Mouse (Mus musculus) MEL (cell line): Measurements from ENCODE around the gene Taf1. TPM values are rescaled to one million over a fixed set of nuclear protein-coding genes. Genes with fewer than 3 reads are reported as not detected.

Experiments
- DNase-seq: peaks from one replicate; pipeline ENCODE4 v3.0.0; 2011; ENCODE audit warnings: low read depth, low spot score
- H3K27ac ChIP-seq: 2 replicates; pipeline ENCODE4 v1.5.1; 2012; ENCODE audit warnings: low read depth, mild to moderate bottlenecking, control low read depth, low read length, moderate library complexity; ENCODE audit not compliant: control insufficient read depth
- H3K27me3 ChIP-seq, 2 experiments: fragments of 150-350 bp in 1 of 2; sonication (generic) in 1 of 2; 2 replicates each; pipeline ENCODE4 v1.6.1; 2012; ENCODE audit warnings: low read length in 2 of 2, mild to moderate bottlenecking in 2 of 2, improper control_type of control experiment in 1 of 2, moderate library complexity in 1 of 2; ENCODE audit not compliant: insufficient read depth in 2 of 2, control insufficient read depth in 1 of 2
- H3K36me3 ChIP-seq, 2 experiments: 2 replicates each; pipeline ENCODE4 v1.6.1; 2012 to 2014; ENCODE audit warnings: low read length in 2 of 2, improper control_type of control experiment in 1 of 2, inconsistent platforms in 1 of 2, mild to moderate bottlenecking in 1 of 2; ENCODE audit not compliant: insufficient read depth in 2 of 2, control insufficient read depth in 1 of 2
- H3K4me1 ChIP-seq, 2 experiments: fragments of 150-350 bp in 1 of 2; sonication (generic) in 1 of 2; 2 replicates each; pipeline ENCODE4 v1.6.1; 2012; ENCODE audit warnings: low read length in 2 of 2, improper control_type of control experiment in 1 of 2, mild to moderate bottlenecking in 1 of 2; ENCODE audit not compliant: insufficient read depth in 2 of 2, control insufficient read depth in 1 of 2
- H3K4me3 ChIP-seq, 2 experiments: fragments of 150-350 bp in 1 of 2; sonication (generic) in 1 of 2; 2 replicates each; pipeline ENCODE4 v1.5.1; 2012; ENCODE audit warnings: low read depth in 2 of 2, low read length in 2 of 2, mild to moderate bottlenecking in 2 of 2, moderate library complexity in 2 of 2, control low read depth in 1 of 2, improper control_type of control experiment in 1 of 2; ENCODE audit not compliant: control insufficient read depth in 1 of 2, insufficient read depth in 1 of 2
- H3K79me2 ChIP-seq: 2 replicates; pipeline ENCODE4 v1.6.1; 2012; ENCODE audit warnings: mild to moderate bottlenecking, low read length, moderate library complexity; ENCODE audit not compliant: control insufficient read depth, poor library complexity, insufficient read depth
- H3K9ac ChIP-seq: 2 replicates; pipeline ENCODE4 v1.6.1; 2012; ENCODE audit warnings: low read depth, mild to moderate bottlenecking, control low read depth, low read length, moderate library complexity; ENCODE audit not compliant: control insufficient read depth, poor library complexity, severe bottlenecking
- H3K9me3 ChIP-seq: fragments of 150-350 bp; sonication (generic); replicated peaks from 2 replicates; pipeline ENCODE4 v1.6.1; 2012; ENCODE audit warnings: mild to moderate bottlenecking, low read length, improper control_type of control experiment, moderate library complexity; ENCODE audit not compliant: insufficient read depth
- CTCF ChIP-seq, 3 experiments: IDR thresholded peaks in 2 of 3; conservative IDR thresholded peaks in 1 of 3; 2 replicates each; pipeline ENCODE4 v1.5.1; 2011 to 2012; ENCODE audit warnings: low read length in 3 of 3, low read depth in 2 of 3, mild to moderate bottlenecking in 2 of 3, improper control_type of control experiment in 1 of 3, inconsistent platforms in 1 of 3, mixed read lengths in 1 of 3, moderate library complexity in 1 of 3; ENCODE audit not compliant: control insufficient read depth in 1 of 3, insufficient read depth in 1 of 3, poor library complexity in 1 of 3, severe bottlenecking in 1 of 3
- ELF1 ChIP-seq: IDR thresholded peaks from 2 replicates; pipeline ENCODE4 v1.6.1; 2014; ENCODE audit warnings: low read depth, mild to moderate bottlenecking, inconsistent platforms, low read length, improper control_type of control experiment, moderate library complexity
- EP300 ChIP-seq, 2 experiments: IDR thresholded peaks; 2 replicates each; pipeline ENCODE4 v1.6.1; 2011; ENCODE audit warnings: improper control_type of control experiment in 2 of 2, low read length in 2 of 2, low read depth in 1 of 2, mild to moderate bottlenecking in 1 of 2
- ETS1 ChIP-seq: IDR thresholded peaks from 2 replicates; pipeline ENCODE4 v1.6.1; 2012; ENCODE audit warnings: low read depth, mild to moderate bottlenecking, inconsistent platforms, low read length, improper control_type of control experiment, moderate library complexity
- GATA1 ChIP-seq: IDR thresholded peaks from 2 replicates; pipeline ENCODE4 v1.6.1; 2011; ENCODE audit warnings: low read depth, low read length, improper control_type of control experiment
- HCFC1 ChIP-seq: IDR thresholded peaks from 2 replicates; pipeline ENCODE4 v1.6.1; 2012; ENCODE audit warnings: low read depth, mild to moderate bottlenecking, inconsistent platforms, low read length, improper control_type of control experiment, moderate library complexity
- KAT2A ChIP-seq: conservative IDR thresholded peaks from 2 replicates; pipeline ENCODE4 v1.6.1; 2012; ENCODE audit warnings: low read depth, low read length, improper control_type of control experiment, inconsistent platforms
- MAZ ChIP-seq: IDR thresholded peaks from 2 replicates; pipeline ENCODE4 v1.6.1; 2012; ENCODE audit warnings: low read depth, mild to moderate bottlenecking, inconsistent platforms, low read length, improper control_type of control experiment
- MXI1 ChIP-seq: IDR thresholded peaks from 2 replicates; pipeline ENCODE4 v1.6.1; 2011; ENCODE audit warnings: mild to moderate bottlenecking, low read depth, low read length, improper control_type of control experiment
- MYB ChIP-seq: IDR thresholded peaks from 2 replicates; pipeline ENCODE4 v1.6.1; 2011; ENCODE audit warnings: mild to moderate bottlenecking, low read depth, low read length, improper control_type of control experiment
- MYC ChIP-seq: IDR thresholded peaks from 2 replicates; pipeline ENCODE4 v1.6.1; 2011; ENCODE audit warnings: low read depth, mild to moderate bottlenecking, low read length, improper control_type of control experiment, moderate library complexity
- NELFE ChIP-seq: IDR thresholded peaks from 2 replicates; pipeline ENCODE4 v1.6.1; 2011; ENCODE audit warnings: low read depth, low read length, improper control_type of control experiment
- POLR2A ChIP-seq, 2 experiments: IDR thresholded peaks; 2 replicates each; pipeline ENCODE4 v1.6.1; 2011 to 2012; ENCODE audit warnings: low read length in 2 of 2, mild to moderate bottlenecking in 2 of 2, control low read depth in 1 of 2, improper control_type of control experiment in 1 of 2, low read depth in 1 of 2, moderate library complexity in 1 of 2; ENCODE audit not compliant: control insufficient read depth in 1 of 2, insufficient read depth in 1 of 2, poor library complexity in 1 of 2
- RAD21 ChIP-seq: IDR thresholded peaks from 2 replicates; pipeline ENCODE4 v1.6.1; 2011; ENCODE audit warnings: mild to moderate bottlenecking, low read depth, low read length, improper control_type of control experiment
- SIN3A ChIP-seq: IDR thresholded peaks from 2 replicates; pipeline ENCODE4 v1.6.1; 2012; ENCODE audit warnings: low read length, improper control_type of control experiment, inconsistent platforms
- TAL1 ChIP-seq: IDR thresholded peaks from 2 replicates; pipeline ENCODE4 v1.6.1; 2012; ENCODE audit warnings: mild to moderate bottlenecking, inconsistent platforms, low read length, moderate library complexity, mixed read lengths
- TCF12 ChIP-seq: IDR thresholded peaks from 2 replicates; pipeline ENCODE4 v1.6.1; 2014; ENCODE audit warnings: low read depth, mild to moderate bottlenecking, inconsistent platforms, low read length, improper control_type of control experiment, moderate library complexity
- UBTF ChIP-seq: IDR thresholded peaks from 2 replicates; pipeline ENCODE4 v1.6.1; 2012; ENCODE audit warnings: low read depth, mild to moderate bottlenecking, inconsistent platforms, low read length, improper control_type of control experiment, moderate library complexity, borderline replicate concordance; ENCODE audit not compliant: insufficient read depth
- USF1 ChIP-seq: IDR thresholded peaks from 2 replicates; pipeline ENCODE4 v1.6.1; 2014; ENCODE audit warnings: low read depth, mild to moderate bottlenecking, inconsistent platforms, low read length, improper control_type of control experiment, moderate library complexity
- USF2 ChIP-seq, 2 experiments: IDR thresholded peaks; 2 replicates each; pipeline ENCODE4 v1.6.1; 2011 to 2012; ENCODE audit warnings: improper control_type of control experiment in 2 of 2, low read length in 2 of 2, borderline replicate concordance in 1 of 2, inconsistent platforms in 1 of 2, low read depth in 1 of 2, mild to moderate bottlenecking in 1 of 2; ENCODE audit not compliant: insufficient read depth in 1 of 2
- ZC3H11A ChIP-seq: IDR thresholded peaks from 2 replicates; pipeline ENCODE4 v1.6.1; 2012; ENCODE audit warnings: low read depth, mild to moderate bottlenecking, inconsistent platforms, low read length, improper control_type of control experiment
- ZKSCAN1 ChIP-seq: IDR thresholded peaks from 2 replicates; pipeline ENCODE4 v1.6.1; 2012; ENCODE audit warnings: low read depth, mild to moderate bottlenecking, inconsistent platforms, low read length, improper control_type of control experiment, moderate library complexity
- ZNF384 ChIP-seq: IDR thresholded peaks from 2 replicates; pipeline ENCODE4 v1.6.1; 2012; ENCODE audit warnings: low read depth, mild to moderate bottlenecking, inconsistent platforms, low read length, improper control_type of control experiment
- polyA plus RNA-seq, 2 experiments: library from polyadenylated mRNA; stranded (reverse) in 1 of 2; unstranded in 1 of 2; fragments of >175 nt in 1 of 2; fragments of >200 nt in 1 of 2; gene quantifications; 2 replicates each; pipeline versions ENCODE4 v1.2.1 to v1.2.4; 2012; ENCODE audit warnings: low replicate concordance in 2 of 2, low read depth in 1 of 2; ENCODE audit not compliant: insufficient read length in 2 of 2, insufficient read depth in 1 of 2, missing spikeins in 1 of 2
- total RNA-seq: library from RNA; depleted of rRNA; stranded (reverse); fragments of 300-350 nt; gene quantifications from 2 replicates; pipeline ENCODE4 v1.2.3, GENCODE M21; 2012

Taf1 gene
- total and polyA plus RNA-seq, 3 experiments: 33.1 to 81.2 (median 52.3) TPM

DNA sequence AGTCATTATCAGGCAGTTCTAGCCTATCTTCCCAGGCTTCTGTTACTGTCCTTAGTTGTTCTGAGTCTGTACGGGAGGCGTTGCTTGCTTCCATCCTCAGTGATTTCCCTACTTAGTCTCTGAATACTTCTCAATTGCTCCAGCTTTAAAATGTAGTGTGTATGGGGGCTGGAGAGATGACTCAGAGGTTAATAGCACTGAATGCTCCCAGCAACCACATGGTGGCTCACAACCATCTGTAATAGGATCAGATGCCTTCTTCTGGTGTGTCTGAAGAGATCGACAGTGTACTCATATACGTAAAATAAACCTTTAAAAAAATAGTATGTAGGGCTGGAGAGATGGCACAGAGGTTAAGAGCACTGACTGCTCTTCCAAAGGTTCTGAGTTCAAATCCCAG lies 14.5 kb upstream of the Taf1 start:
- Histone ChIP-seq H3K36me3 (no peaks in the 10 kb centered on the region), H3K9me3 (no peaks in the 10 kb centered on the region)
- DNase-seq: no peak
- TF ChIP-seq ZNF384 (no peak), ELF1 (no peak), UBTF (no peak), TAL1 (no peak), ZC3H11A (no peak), RAD21 (no peak), CTCF (IDR thresholded peaks at IDR 0.05 in 2 of 3, conservative IDR thresholded peaks at IDR 0.05 in 1 of 3; ENCODE audit: control insufficient read depth in 1 of 3, insufficient read depth in 1 of 3, low read depth in 2 of 3, low read length in 3 of 3, poor library complexity in 1 of 3, severe bottlenecking in 1 of 3) (no peak), USF1 (no peak), TCF12 (no peak), MYB (no peak), KAT2A (no peak), MYC (no peak), ZKSCAN1 (no peak), POLR2A (IDR thresholded peaks at IDR 0.05; ENCODE audit: control insufficient read depth in 1 of 2, insufficient read depth in 1 of 2, low read depth in 1 of 2, low read length in 2 of 2, poor library complexity in 1 of 2) (no peak), SIN3A (no peak), MXI1 (no peak), USF2 (IDR thresholded peaks at IDR 0.05; ENCODE audit: borderline replicate concordance in 1 of 2, insufficient read depth in 1 of 2, low read depth in 1 of 2, low read length in 2 of 2) (no peak), EP300 (IDR thresholded peaks at IDR 0.05; ENCODE audit: low read depth in 1 of 2, low read length in 2 of 2) (no peak), HCFC1 (no peak)
- TF ChIP-seq, all 39 proteins: peak for 0
- Histone ChIP-seq H3K4me3 (no peak overlapping the region), H3K79me2 (no peaks in the 10 kb centered on the region), H3K9ac (no peak overlapping the region), H3K4me1 (no peaks in the 10 kb centered on the region), H3K27me3 (no peaks in the 10 kb centered on the region), H3K27ac (no peak overlapping the region)

DNA sequence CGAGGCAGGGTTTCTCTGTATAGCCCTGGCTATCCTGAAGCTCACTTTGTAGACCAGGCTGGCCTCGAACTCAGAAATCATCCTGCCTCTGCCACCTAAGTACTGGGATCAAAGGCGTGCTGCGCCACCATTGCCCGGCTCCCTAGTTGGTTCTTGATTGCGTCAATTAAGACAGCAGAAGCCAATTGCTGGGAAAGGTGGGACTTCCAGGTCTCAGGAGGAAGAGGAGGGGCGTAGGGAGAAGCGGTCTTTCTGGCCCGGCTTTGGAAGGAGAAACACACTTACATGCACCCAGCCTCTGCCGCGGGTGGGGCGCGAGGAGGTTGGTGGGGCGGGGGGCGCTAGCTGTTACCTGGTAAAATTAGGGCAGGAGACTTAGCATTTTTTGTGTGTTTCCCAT lies 10.5 kb upstream of the Taf1 start:
- Histone ChIP-seq H3K27ac (no peak overlapping the region), H3K36me3 (no peaks in the 10 kb centered on the region), H3K27me3 (no peaks in the 10 kb centered on the region), H3K4me1 (no peaks in the 10 kb centered on the region), H3K9ac (no peak overlapping the region), H3K4me3 (no peak overlapping the region), H3K9me3 (no peaks in the 10 kb centered on the region), H3K79me2 (no peaks in the 10 kb centered on the region)
- TF ChIP-seq GATA1: no peak
- no peak for TF ChIP-seq SIN3A
- no peak for TF ChIP-seq ETS1
- TF ChIP-seq MAZ: no peak
- TF ChIP-seq MXI1: no peak
- no peak for TF ChIP-seq NELFE
- DNase-seq: no peak
